In genomic region chr4:106839964-106840611, GRCm38 (mm10) we compare ENCODE assay signal across 7 mouse cellular contexts. TPM values are rescaled to one million over a fixed set of nuclear protein-coding genes. Genes with fewer than 3 reads are reported as not detected.
A peak's percentile ranks its signal among the peaks of the same experiment; 100 is the strongest.
DNase-seq lines count a peak whose midpoint lies in the region; ATAC-seq lines count a peak whose summit lies in the region.

No protein-coding gene starts in this region.

- H3K9ac ChIP-seq in limb, embryonic 13.5 days: peak overlapping the region; percentile 83
- H3K9ac ChIP-seq in midbrain, embryonic 16.5 days (ENCODE audit: low read depth, low read length): peak overlapping the region; percentile 90

- no peaks in the 10 kb centered on the region for H3K27me3 ChIP-seq in limb, embryonic 13.5 days
- no peaks in the 10 kb centered on the region for H3K27me3 ChIP-seq in midbrain, embryonic 16.5 days (ENCODE audit: control insufficient read depth, insufficient read depth, low read depth, low read length)

- WGBS in limb, embryonic 13.5 days: under 1% methylated on average over 40 of the region's 51 CpGs
- 0% methylated on average over 35 of the region's 51 CpGs for WGBS in midbrain, embryonic 16.5 days

- peak; percentile 95 for DNase-seq in adrenal gland, postnatal 10 days
- DNase-seq in embryo, embryonic 9.5 days (ENCODE audit: extremely low spot score): peak; percentile 96
- DNase-seq in heart, adult 18-20 months: peak; percentile 93 to 94
- DNase-seq in kidney, adult 8-10 months: peak; percentile 85 to 91
- peak; percentile 80 to 89 for DNase-seq in spleen, postnatal 10 days (ENCODE audit: low spot score in 2 of 2)

- peak overlapping the region; percentile 99 for H3K4me2 ChIP-seq in limb, embryonic 13.5 days (replicated peaks)
- peak overlapping the region; percentile 100 for H3K4me2 ChIP-seq in midbrain, embryonic 16.5 days (ENCODE audit: low read length)

- H3K4me1 ChIP-seq in limb, embryonic 13.5 days: peaks cover 63% of the 10 kb centered on the region
- peaks cover 40% of the 10 kb centered on the region for H3K4me1 ChIP-seq in midbrain, embryonic 16.5 days (ENCODE audit: control insufficient read depth, insufficient read depth, low read length)

- no peaks in the 10 kb centered on the region for H3K36me3 ChIP-seq in limb, embryonic 13.5 days
- H3K36me3 ChIP-seq in midbrain, embryonic 16.5 days (ENCODE audit: control insufficient read depth, insufficient read depth, low read length): no peaks in the 10 kb centered on the region

- H3K9me3 ChIP-seq in limb, embryonic 13.5 days: no peaks in the 10 kb centered on the region
- H3K9me3 ChIP-seq in midbrain, embryonic 16.5 days (replicated peaks; ENCODE audit: control insufficient read depth, low read length, poor library complexity, severe bottlenecking): no peaks in the 10 kb centered on the region

- peak overlapping the region; percentile 100 for H3K27ac ChIP-seq in limb, embryonic 13.5 days
- peak overlapping the region; percentile 98 for H3K27ac ChIP-seq in midbrain, embryonic 16.5 days (ENCODE audit: low read length)

- H3K4me3 ChIP-seq in limb, embryonic 13.5 days: peak overlapping the region; percentile 54
- peak overlapping the region; percentile 57 for H3K4me3 ChIP-seq in midbrain, embryonic 16.5 days (ENCODE audit: low read depth, low read length)

- peak; percentile 66 for ATAC-seq in limb, embryonic 13.5 days (ENCODE audit: low FRiP score, low read depth)
- ATAC-seq in midbrain, embryonic 16.5 days: peak; percentile 65

RNA-seq across cellular contexts. Expression of gene Acot11, which starts 35.3 kb away (rescaled TPM):
- total RNA-seq in adrenal gland, postnatal 10 days (2021): 10 to 100 TPM; 35.1 to 37.9 TPM
- 10 to 100 TPM; 24.2 to 38.0 TPM for total RNA-seq in heart, adult 18-20 months (2021)
- polyA plus RNA-seq in limb, embryonic 13.5 days (2015; fragmentation: Nextera tagmentation; extraction: Ambion mirVana): 5.1 and 5.5 TPM in 2 replicates
- polyA plus RNA-seq in midbrain, embryonic 16.5 days (2015; fragmentation: Nextera tagmentation; extraction: Ambion mirVana): 1.9 and 2.2 TPM in 2 replicates

Comparison
In these comparisons a context has a peak if more than half of its experiments do, and no peak if none do; other contexts are left out.
1. Peak in every context shown above with its lines: DNase-seq, ATAC-seq, H3K4me3 ChIP-seq and H3K27ac ChIP-seq.